Mouse (Mus musculus) spleen, postnatal 4 days (tissue): ENCODE data around the gene Fgfr2.
"Not testable (repeated sequence)": the region's sequence is repeated elsewhere in the genome, so short reads cannot be mapped to it uniquely, and the experiment has no call there.

Source experiments
- DNase-seq, 2 experiments: peaks; one replicate each; pipeline ENCODE4 v3.0.0; 2022; ENCODE audit warnings: low spot score in 2 of 2

Fgfr2 gene

DNA sequence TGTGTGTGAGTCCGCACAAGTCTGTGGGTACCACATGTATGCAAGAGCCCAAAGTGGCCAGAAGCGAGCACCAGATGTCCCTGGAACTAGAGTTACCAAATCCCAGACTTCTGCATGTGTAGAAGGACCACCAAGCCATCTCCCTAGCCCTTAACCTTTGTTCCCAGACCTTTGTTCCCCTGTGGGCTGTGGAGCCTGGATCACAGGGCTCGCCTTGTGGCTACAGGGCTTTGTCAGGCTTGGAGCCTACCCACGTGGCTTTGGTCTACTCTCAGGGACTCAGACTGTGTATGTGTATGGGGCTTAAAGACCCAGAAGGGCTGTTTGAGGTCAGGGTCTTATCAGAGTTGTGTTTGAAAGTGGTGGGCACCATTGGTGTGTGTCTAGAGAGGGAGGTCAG lies 2434.5 kb downstream of the Fgfr2 start:
- DNase-seq, result no peak

DNA sequence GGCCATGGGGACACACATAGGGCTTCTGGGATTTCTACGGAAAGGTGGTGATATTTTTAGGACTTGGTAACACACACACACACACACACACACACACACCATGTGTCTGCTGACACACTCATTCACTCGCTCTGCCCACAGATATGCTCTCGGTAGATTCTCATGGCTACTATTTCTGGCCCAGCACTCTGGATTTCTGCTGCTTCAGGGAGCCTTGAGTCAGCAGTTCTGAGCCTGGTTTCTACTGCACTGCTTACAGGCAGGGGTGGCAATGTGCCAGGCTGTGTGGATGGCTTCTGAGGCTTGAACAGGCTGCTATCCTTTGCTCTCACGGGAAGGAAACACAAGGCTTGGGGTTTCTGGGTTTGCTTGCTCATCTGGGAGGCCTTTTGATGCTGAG lies 2441.4 kb downstream of the Fgfr2 start:
- DNase-seq, result no peak

DNA sequence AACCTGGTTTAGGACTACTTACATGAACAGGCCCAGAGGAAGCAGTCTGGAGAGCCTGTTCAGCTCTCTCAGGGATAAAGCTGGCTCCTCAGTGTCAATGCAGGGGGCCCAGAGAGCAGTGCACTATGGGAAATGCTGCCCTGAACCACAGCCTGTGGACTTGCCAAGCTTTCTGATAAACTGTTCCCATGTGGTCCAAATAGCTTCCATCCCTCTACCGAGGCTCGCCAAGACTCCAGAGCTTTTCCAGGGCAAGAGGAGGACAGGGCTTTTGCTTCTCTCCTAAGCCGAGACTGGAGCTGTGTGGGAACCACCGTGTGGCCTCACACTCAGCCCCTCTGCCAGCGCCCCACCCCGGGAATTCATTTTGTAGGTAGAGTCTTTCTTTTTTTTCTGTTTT lies 2444.7 kb downstream of the Fgfr2 start:
- DNase-seq, result no peak

DNA sequence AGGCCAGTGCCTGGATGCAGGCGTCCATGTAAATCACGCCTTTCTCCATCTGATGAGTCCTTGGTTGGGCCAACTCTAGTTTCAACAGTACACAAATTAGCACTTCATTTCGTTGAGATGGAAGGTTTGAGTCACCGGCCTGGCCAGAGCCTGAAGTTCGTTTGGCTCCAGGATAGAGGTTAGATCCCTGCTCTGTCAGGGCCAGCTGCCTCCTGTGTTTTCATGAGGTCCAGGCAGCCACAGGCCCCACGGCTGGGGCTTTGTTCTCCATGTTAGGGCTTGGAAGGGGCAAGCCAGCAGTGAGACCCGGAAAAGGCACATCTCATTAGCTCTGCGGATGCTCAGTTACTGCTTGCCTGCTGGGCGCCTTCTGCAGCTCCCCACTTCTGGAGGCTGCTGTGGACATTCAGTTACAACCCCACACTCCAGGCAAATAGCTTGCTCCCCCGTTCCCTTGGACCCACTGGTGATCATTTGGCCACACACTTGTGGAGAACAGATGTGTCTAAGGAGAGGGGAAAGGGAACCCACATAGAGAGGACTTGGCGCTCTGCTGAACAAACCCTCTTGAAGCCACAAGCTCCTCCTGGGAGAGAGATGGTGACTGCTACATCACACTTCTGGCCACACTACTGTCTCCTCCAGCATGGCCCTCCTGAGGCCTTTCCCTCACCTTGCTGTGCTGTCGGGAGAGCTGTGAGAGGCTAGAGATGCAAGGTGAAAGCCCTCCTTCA lies 2445.4 kb downstream of the Fgfr2 start:
- DNase-seq, result no peak

DNA sequence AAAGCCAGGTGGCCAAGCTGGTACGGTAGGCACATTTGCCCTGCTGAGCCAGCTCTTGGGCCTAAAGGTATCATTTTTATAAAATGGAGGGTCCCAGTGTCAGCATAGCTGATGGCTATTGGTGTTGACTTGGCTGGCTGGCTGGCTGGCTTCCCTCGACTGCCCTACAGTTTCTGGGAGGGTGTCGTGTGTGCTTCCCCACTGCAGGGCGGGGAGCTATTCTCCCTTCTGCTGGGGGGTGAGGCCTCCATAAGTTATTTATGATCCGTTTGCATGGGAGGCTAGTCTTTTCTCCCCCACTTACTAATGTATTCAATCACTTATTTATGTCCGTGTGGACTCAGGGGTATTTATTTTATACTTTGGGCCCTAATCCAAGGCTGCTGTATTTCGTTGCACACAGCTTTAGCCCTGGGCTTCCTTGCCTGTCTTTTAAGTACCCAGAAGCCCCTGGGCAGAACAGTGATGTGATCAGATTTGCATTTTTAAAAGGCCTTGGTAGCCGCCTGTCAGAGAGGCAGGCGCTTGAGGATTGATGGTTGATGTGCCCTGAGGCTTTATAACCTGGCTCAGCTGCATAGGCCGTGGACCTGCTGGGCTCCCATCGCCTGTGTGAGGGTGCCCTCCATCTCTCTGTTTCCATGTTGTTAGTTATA lies 2446.1 kb downstream of the Fgfr2 start:
- no peak for DNase-seq

DNA sequence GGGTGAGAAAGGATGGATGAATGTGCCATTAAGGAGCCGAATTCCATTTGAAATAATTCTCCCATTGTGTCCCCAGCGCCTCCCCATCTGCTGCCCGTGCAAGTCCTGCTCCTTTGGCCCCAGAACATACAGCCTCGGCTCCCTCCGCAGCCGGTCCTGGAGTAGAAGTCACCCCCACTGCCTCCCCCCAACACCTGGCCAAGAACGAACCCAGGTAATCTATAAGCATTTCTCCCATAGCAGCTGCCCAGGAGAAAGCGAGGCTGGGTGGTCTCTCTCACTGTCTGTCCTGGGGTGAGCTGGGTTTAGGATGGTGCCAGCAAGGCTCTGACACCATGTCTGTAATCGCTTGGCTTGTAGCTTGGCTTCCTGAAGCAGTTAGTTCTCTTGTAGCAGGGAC lies 2448.6 kb downstream of the Fgfr2 start:
- DNase-seq, result no peak

DNA sequence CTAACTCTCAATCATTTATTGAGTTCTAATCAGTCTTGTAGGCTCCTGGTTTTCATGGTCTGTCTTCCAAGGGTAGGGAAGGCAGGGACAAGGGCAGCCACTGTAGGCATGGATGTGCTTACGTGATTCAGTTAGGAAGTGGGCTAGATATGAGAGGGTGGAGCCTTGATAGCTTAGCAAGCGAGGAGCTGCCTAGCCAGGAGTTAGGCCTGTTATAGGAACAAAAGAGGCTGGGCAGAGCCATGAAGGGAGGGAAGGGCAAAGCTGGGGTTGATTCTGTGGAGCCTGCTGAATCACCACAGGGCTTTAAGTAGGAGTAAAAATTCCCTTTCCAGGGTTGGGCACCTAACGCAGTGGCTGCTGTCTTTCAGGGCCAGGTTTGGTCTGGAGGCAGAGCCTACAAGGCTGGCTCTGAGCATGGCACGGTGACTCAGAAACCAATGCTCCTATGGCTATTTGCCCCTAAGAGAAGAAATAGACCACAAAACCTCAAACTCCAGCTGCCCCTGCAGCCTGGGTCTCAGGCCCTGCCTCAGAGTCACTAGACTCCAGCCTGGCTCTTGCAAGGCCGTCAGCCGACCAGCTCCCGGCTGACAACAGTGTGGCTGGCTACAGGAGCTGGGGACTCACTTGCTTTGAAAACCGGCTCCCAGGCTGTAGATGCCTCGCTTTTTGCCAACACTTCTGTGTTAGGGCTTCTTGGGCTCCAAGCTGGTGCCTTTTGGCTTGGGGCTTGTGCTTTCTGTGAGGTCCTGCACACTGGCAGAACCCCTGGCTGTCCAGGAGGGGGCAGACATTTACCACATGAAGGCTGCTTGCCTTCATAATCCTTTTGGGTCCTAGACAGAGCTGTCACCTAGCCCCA lies 2449.7 kb downstream of the Fgfr2 start:
- no peak for DNase-seq

DNA sequence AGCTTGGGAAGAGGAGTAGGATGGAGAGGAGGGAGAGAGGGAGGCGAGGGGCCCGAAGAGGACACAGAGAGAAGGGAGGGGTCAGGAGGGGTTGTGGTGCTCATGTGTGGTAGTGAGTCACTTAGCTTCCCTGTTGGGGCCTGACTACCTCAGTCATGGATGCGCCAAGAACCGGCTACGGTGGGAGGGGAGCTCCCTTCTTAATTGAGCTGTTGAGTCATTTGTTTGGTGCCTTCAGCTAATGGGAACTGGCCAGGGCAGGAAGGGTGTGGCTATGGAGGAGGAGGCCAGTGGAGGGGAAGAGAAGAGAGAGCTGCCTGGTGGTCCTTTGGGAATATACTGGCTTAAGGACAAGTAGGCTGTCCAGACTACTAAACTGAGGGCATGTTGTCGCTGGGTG lies 2451.8 kb downstream of the Fgfr2 start:
- no peak for DNase-seq

DNA sequence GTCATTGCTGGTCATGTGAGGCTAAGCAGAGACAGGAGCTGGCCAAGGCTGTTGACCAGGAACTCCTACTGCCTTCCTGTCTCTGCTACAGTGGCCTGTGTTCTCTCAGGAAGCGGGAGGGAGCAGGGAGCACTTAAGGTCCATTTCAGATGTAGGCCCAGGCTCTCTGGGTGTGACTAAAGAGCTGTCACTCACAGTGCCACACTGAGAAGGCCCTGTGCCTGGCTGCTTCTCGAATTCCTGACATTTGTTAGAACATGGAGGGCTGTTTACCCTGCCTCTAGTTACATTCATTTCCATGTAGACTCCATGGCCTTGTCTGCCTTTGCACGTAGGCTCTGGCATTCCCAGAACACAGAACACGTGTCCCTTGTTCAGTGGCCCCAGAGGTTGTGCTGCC lies 2452.8 kb downstream of the Fgfr2 start:
- no peak for DNase-seq

DNA sequence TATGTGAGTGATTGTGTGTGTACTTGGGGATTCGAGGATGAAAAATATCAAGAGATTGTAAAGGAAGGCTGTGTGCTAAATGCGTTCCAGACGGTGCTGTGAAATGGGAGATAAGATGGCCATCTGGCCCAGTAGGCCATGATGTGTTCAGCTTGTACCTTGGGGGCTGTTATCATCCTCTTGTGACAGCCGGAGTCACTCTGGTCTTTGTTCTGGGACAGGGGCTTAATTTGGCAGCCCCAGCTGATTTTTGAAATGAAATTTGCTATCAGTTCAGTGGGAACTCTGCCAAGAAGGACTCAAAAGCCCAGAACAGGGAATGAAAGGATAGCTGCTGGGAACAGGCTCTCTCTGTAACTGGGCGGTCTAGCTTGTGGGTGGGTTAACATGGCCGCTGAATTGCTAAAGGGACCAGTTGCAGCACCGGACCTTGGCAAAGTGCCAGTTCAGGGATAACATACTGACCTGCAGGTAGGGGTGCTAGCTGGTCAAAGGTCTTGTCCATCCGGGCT lies 2453.7 kb downstream of the Fgfr2 start:
- no peak for DNase-seq

DNA sequence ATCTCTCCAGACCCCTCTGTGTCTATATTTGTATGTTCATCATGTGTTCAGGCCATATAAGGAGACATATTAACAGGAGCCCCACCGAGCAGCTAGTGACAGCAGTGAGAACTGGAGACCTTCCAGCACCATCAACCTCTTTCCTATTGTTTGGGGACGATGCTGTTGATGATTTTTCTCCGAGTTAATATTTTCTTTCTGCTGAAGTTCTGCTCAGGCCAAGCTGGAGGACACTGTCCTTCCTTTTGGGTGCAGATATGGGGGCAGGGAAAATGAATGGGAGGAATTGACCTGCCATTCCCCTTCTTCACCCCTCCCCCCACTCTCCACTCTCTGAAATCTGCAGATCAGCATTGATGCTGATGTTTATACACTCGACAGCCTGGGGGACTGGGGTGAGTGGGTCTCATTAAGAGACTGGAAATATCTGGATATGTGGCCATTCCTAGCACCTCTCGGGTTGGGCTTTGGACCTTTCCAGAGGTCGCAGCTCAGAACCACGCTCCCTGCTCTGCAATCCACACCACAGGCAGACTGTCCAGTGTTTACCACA lies 2454.3 kb downstream of the Fgfr2 start:
- DNase-seq, result no peak

DNA sequence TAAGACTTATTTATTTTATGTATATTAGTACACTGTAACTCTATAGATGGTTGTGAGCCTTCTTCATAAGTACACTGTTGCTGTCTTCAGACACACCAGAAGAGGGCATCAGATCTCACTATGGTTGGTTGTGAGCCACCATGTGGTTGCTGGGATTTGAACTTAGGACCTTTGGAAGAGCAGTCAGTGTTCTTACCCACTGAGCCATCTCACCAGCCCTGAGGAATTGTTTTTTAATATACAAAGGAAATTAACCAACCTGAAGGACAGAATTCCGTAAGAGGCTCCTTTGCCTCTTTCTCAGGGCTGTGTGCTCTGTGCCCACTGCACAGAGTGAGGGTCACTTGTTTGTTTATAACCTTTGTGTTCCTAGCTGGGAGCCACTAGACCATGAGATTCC lies 2455.1 kb downstream of the Fgfr2 start:
- not testable (repeated sequence) for DNase-seq

DNA sequence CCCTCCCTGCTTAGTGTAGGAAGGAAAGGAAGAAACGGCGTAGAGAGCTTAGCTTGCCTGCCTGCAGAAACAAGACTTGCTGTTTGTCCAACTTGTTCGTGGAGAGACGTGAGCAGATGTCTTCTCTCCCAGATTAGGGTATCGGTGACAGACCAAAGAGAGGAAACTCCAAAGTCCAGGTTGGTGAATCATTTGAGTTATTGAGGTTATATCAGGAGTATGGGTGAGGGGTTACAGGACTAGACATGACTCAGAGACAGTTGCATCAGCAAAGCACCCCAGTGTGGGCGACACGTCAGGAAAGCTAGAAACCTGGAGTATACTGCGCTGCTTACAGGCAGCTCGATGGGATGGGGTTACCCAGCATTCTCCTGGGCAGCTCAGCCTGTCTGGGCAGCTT lies 2457.8 kb downstream of the Fgfr2 start:
- no peak for DNase-seq

DNA sequence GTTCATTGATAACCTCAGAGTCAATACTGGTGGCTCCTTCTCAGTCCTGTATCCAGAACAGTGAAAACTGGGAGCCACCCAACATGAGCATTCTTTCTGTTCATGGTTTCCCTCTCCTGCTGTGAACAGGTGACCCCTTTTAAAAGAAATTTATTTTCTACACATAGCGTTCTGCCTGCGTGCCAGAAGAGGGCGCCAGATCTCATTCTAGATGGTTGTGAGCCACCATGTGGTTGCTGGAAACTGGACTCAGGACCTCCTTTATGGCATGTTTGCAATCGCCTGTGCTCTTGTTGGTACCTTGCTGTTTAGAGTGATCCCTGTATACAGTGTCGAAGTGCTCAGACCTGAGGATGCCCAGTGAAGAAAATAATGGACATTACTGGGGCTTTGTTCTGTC lies 2458.5 kb downstream of the Fgfr2 start:
- DNase-seq, result no peak

DNA sequence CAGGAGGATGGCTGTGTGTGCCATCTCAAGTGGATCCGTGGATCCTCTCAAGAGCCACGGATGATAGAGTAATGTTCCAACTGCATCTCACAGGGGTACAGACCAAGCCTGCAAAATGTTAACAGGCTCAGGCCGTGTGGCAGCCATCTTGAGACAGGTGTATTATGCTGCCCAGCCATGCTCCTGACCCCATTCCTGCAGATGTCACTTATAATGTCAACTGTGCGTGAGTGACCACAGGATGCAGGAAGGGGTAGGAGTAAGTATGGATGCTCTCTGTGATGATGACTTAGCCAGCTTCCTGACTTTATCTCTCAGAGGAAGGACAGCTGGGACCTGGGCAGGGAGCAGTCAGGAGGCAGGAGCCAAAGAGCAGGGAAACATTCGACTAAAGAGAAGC lies 2459.1 kb downstream of the Fgfr2 start:
- DNase-seq, result no peak

DNA sequence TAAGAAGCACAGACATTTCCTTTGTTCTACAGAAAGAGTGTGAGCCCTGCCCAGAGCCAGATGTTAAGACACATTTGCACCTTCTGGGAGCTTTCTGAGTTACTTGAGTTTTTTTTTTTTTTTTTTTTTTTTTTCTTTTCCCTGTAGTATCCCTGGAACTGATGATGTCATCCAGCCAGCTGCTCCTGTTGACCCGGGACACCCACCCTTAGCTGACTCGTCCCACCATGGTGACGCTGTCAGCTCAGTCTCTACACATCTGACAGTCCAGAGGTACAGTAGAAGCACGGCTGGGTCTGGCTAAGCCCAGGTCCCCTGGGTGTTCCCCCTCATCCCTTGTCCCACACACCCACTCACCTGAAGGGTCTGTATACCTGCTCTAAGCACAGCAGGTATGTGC lies 2460.3 kb downstream of the Fgfr2 start:
- DNase-seq, result no peak

DNA sequence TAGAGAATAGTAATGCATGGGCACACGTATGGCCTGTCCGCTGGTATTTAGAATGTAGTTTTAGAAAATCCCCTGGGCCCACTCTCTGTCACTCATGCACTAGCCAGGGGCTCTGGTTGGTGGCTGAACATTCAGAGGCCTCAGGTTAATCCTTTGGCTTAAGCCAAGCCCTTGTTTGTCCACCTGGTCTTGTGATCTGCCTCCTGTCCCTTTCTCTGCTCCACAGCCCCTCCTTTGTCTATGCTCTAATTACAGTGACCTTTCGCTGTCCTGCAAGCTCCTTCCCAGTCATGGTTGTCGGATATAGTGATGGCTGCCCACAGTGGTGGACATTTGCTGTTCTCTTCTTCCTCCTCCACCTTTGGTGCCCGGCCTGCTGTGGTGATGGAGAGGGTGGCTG lies 2460.9 kb downstream of the Fgfr2 start:
- no peak for DNase-seq

DNA sequence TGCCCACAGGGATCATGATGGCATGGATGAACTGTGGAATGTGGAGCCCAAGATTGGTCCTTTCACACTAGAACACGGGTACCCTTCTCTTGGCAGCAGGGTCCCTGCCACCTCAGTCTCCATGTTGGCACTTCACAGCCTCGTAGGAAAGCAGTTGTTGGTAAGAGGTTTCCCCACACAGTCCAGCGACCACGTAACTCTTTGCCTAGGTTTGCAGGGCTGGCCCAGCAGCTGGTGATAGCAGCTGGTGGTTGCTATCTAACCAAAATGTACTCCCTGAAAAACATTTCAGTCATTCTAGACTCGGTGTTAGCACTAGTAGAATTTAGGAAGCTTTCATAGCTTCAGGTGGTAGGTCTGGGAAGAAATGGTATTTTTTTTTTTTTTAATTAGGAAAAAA lies 2464.0 kb downstream of the Fgfr2 start:
- no peak for DNase-seq

DNA sequence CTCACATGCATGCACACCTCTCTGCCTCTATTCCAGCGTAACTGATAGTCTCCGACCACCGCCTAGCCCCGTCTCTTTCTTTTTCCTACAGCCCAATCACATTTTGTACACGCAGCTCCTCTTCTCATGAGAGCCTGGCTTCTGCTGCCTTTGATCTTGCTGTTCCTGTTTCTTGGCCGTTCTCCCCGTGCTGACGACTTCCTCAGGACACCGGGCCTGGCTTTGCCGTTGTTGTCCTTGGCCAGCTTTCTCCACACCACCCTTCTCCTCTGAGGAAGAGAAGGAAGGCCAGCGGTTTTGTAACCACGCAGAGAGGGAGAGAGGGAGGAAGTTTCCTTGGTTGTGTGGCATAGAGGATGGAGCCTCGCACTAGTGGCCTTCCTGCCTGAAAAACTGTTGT lies 2465.4 kb downstream of the Fgfr2 start:
- no peak for DNase-seq

DNA sequence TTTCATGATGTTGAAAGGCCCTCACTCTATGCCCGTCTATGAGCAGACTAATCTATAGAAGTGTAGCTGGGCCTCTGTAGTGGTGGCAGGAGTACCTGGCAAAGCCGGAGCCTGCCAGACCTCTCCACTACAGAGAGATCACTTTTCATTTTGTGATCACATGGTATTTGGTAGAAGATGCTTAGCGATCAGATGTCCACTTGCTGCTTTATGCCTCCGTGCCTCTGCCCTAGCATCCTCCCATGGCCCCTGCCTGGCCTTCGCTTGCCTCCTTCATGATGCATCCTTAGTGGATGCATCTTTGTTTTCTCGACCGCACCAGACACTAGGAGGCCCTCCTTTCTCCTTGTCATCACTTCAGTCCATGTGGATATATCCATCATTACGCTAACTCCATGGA lies 2466.2 kb downstream of the Fgfr2 start:
- no peak for DNase-seq

DNA sequence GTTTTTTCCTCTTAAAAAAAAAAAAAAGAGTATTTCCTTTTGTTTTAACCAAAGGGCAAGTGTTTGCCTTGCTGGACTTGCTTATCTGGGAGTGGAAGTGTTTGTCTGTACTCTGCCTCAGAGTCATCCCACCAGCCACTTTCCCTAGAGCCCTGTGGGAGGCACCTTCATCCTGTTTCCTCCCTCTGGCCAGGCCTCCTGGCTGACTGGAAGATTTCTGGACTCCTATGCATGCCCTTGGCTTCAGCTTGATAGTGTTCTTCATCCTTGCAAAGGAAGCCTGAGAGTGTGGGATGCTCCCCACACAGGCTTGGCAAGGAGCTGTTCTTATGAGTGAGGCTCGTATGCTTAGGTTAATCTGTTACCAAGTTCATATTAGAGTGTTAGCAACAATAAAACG lies 2468.6 kb downstream of the Fgfr2 start:
- no peak for DNase-seq

DNA sequence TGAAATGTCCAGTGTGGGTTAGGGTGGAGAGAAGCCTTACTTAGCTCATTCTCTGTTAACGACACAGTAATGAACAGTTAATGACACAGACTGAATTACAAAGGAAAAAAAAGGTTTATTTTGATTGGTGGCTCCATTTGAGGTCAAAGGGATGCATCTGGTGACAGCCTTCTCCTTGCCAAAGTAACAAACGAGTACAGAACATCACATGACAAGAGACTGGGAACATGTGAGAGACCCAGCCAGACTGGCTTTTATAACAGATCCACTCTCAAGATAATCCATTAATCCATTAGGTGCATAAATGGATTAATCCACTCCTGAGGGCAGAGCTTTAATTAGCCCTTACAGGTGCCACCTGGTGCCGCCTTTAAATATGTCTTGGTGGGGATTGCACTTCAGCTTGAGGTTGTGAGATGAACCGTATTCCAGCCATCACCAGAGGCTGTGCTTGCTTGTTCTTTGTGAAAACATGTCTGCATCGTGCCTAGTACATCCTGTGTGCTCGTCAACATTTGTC lies 2470.1 kb downstream of the Fgfr2 start:
- no peak for DNase-seq
